Mouse (Mus musculus) urinary bladder, adult 18-20 months (tissue): ENCODE data around the gene Smg1.

Source experiments
- DNase-seq, 2 experiments: peaks; one replicate each; pipeline ENCODE4 v3.0.0; 2022; ENCODE audit warnings: low spot score in 2 of 2, mixed read lengths in 2 of 2

The Smg1 gene

GRCm38 (mm10) chr7:118104458-118105052 is 138.9 kb downstream of the Smg1 start:
- no peak for DNase-seq

GRCm38 (mm10) chr7:118103462-118104379 is 139.7 kb downstream of the Smg1 start:
- DNase-seq: no peak

- DNase-seq: peak in 1 of 2 experiments; percentile 7
These were observed 140.6 kb downstream of the Smg1 start for GRCm38 (mm10) chr7:118102678-118103461.

- DNase-seq: no peak
These were observed 141.2 kb downstream of the Smg1 start for GRCm38 (mm10) chr7:118102231-118102630.

GRCm38 (mm10) chr7:118097615-118098014 is 145.9 kb downstream of the Smg1 start:
- DNase-seq: no peak
